Mouse (Mus musculus): Measurements from ENCODE around the gene Acsl1.

DNA sequence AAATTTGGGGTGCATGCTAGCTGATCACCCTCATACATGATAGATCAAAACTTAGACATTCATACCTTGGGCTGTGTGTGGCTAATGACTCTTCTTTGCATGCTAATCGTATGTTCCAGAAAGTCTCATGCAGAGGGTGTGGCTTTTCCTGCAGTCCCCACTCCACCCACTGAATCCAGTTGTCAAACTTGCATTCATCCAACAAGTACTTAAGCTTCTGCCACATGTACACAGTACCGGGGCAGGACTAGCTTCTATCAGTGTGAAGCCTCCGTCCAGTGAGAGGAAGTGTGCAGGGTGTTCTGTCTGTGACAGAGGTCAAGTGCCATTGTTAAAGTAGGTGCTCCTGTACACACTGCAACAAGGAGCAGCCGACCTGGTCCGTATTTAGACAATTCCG, 26.0 kb downstream of the Acsl1 start:
- TF ChIP-seq CTCF (IDR thresholded peaks at IDR 0.05; ENCODE audit: insufficient read depth, low read depth, low read length) (no peak), POLR2A (IDR thresholded peaks at IDR 0.05; ENCODE audit: insufficient read depth, low read depth, low read length) (no peak)

Data from olfactory bulb, adult 2 months (tissue).